Mouse (Mus musculus): Measurements from ENCODE around the gene Ina. TPM values are rescaled to one million over a fixed set of nuclear protein-coding genes. Genes with fewer than 3 reads are reported as not detected.

The Ina gene
- polyA plus RNA-seq, 1 experiment: 0.30 TPM

DNA sequence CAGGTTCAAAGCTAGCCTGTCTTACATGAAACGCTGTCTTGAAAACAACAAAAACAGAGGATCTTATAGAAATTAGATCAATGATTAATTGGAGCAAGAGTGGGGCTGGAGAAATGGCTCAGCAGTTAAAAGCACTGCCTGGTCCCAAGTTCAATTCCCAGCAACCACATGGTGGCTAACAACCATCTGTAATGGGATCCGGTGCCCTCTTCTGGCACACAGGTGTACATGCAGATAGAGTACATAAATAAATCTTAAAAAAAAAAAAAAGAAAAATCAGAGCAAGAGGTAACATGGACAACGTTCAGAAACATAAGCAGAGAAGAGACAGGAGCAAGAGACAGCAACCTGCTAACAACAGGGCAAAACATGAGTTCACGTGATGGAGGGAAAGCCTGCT, 12.0 kb downstream of the Ina start:
- DNase-seq: no peak
- Histone ChIP-seq H3K4me3 (ENCODE audit: control insufficient read depth, insufficient read depth, low read length) (no peak overlapping the region), H3K27ac (ENCODE audit: control insufficient read depth, insufficient read depth, low read length) (no peak overlapping the region), H3K36me3 (ENCODE audit: control insufficient read depth, insufficient read depth, low read length) (no peaks in the 10 kb centered on the region), H3K27me3 (ENCODE audit: control insufficient read depth, insufficient read depth, low read length) (no peaks in the 10 kb centered on the region), H3K4me1 (replicated peaks; ENCODE audit: control insufficient read depth, insufficient read depth, low read length) (no peaks in the 10 kb centered on the region)
- TF ChIP-seq CTCF (IDR thresholded peaks at IDR 0.05; ENCODE audit: borderline replicate concordance, control insufficient read depth, extremely low read depth, insufficient read depth, low read length, poor library complexity) (no peak), POLR2A (IDR thresholded peaks at IDR 0.05; ENCODE audit: control insufficient read depth, extremely low read depth, insufficient read depth, low read length, poor library complexity) (no peak)
- WGBS: 88% methylated on average over 4 of the region's 4 CpGs

DNA sequence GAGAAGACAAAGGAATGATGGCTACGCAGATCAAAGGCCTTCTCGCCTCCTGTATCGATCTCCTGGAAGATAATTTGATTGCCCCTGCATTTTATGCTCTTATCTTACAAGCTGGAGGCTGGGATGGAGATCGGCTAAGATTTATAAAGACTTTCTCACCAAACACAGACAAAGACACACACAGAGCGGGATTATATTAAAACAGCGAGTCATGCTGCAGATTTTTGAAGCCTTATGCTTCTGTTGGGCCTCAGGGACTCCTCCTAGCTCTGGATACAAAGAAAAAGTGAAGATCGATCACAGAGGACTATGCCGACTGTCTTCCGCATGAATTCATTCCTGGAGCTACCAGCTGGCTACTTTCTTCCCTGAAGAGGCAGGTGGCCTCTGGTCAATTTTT, 15.3 kb downstream of the Ina start:
- Histone ChIP-seq H3K4me3 (ENCODE audit: control insufficient read depth, insufficient read depth, low read length) (no peak overlapping the region), H3K36me3 (ENCODE audit: control insufficient read depth, insufficient read depth, low read length) (peaks cover 9% of the 10 kb centered on the region), H3K27ac (ENCODE audit: control insufficient read depth, insufficient read depth, low read length) (no peak overlapping the region), H3K4me1 (replicated peaks; ENCODE audit: control insufficient read depth, insufficient read depth, low read length) (no peaks in the 10 kb centered on the region), H3K27me3 (ENCODE audit: control insufficient read depth, insufficient read depth, low read length) (no peaks in the 10 kb centered on the region)
- 95% methylated on average over 9 of the region's 9 CpGs for WGBS
- TF ChIP-seq POLR2A (IDR thresholded peaks at IDR 0.05; ENCODE audit: control insufficient read depth, extremely low read depth, insufficient read depth, low read length, poor library complexity): no peak
- TF ChIP-seq CTCF (IDR thresholded peaks at IDR 0.05; ENCODE audit: borderline replicate concordance, control insufficient read depth, extremely low read depth, insufficient read depth, low read length, poor library complexity): no peak
- no peak for DNase-seq

DNA sequence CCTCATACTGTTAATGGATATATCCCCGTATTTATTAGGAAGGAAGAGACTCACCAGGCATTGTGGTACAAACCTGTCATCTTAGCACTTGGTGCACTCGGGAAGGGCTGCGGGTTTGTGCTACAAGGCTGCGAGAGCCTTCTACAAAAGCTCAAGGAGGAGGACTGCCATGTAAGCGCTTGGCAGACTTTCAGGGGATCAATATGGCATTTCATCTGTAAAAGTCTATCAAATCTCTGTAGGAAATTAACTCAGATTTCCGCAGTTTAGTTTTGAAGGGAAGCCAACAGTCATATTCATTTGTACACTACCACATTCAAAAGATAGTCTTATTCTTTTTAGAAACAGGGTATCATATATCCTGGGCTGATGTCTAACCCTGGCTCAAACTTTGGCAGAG, 17.3 kb downstream of the Ina start:
- H3K4me3 ChIP-seq (ENCODE audit: control insufficient read depth, insufficient read depth, low read length): no peak overlapping the region
- no peaks in the 10 kb centered on the region for H3K27me3 ChIP-seq (ENCODE audit: control insufficient read depth, insufficient read depth, low read length)
- no peak overlapping the region for H3K27ac ChIP-seq (ENCODE audit: control insufficient read depth, insufficient read depth, low read length)
- WGBS: 98% methylated on average over 6 of the region's 6 CpGs
- H3K36me3 ChIP-seq (ENCODE audit: control insufficient read depth, insufficient read depth, low read length): peaks cover 13% of the 10 kb centered on the region
- no peaks in the 10 kb centered on the region for H3K4me1 ChIP-seq (replicated peaks; ENCODE audit: control insufficient read depth, insufficient read depth, low read length)
- TF ChIP-seq POLR2A (IDR thresholded peaks at IDR 0.05; ENCODE audit: control insufficient read depth, extremely low read depth, insufficient read depth, low read length, poor library complexity) (no peak), CTCF (IDR thresholded peaks at IDR 0.05; ENCODE audit: borderline replicate concordance, control insufficient read depth, extremely low read depth, insufficient read depth, low read length, poor library complexity) (no peak)
- DNase-seq: no peak

DNA sequence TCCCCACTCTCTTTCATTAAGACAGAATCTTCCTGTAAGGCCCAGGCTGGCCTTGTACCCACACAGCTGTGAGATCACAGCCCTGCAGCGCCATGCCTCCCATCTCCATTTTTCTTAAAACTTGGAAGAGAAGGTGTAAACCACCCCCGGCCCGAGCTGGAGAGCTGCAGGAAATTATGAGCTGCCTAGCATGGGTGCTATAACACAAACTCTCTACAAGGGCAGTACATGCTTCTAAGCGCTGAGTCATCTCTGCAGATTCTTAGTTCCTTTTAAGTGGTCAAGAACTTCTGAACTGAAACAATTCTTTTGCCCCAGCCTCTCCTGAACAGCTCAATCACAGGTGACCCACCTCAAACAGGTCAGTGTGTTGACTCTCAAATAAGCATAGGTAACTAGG, 20.4 kb downstream of the Ina start:
- H3K27me3 ChIP-seq (ENCODE audit: control insufficient read depth, insufficient read depth, low read length): no peaks in the 10 kb centered on the region
- DNase-seq: no peak
- no peak overlapping the region for H3K27ac ChIP-seq (ENCODE audit: control insufficient read depth, insufficient read depth, low read length)
- no peaks in the 10 kb centered on the region for H3K4me1 ChIP-seq (replicated peaks; ENCODE audit: control insufficient read depth, insufficient read depth, low read length)
- no peak for TF ChIP-seq POLR2A (IDR thresholded peaks at IDR 0.05; ENCODE audit: control insufficient read depth, extremely low read depth, insufficient read depth, low read length, poor library complexity)
- no peak for TF ChIP-seq CTCF (IDR thresholded peaks at IDR 0.05; ENCODE audit: borderline replicate concordance, control insufficient read depth, extremely low read depth, insufficient read depth, low read length, poor library complexity)
- peaks cover 27% of the 10 kb centered on the region for H3K36me3 ChIP-seq (ENCODE audit: control insufficient read depth, insufficient read depth, low read length)
- WGBS: 54% methylated on average over 4 of the region's 4 CpGs
- no peak overlapping the region for H3K4me3 ChIP-seq (ENCODE audit: control insufficient read depth, insufficient read depth, low read length)

DNA sequence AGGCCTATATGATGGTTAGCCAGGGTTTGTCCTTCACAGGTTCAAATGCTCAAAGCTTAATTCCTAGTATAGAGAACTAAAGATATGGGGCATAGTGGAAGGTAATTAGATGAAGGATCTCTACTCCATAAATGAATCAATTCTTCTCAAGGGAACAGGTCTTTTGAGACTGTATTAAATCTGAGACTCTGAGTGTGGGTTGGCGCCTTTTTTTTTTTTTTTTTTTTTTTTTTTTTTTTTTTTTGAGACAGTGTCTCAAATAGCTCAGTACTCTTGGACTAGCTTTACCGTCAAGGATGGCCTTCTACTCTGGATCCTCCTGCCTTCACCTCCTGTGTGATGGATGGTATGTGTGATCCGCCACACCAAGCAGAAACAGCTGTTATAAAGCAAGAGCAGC, 22.1 kb downstream of the Ina start:
- Histone ChIP-seq H3K27ac (ENCODE audit: control insufficient read depth, insufficient read depth, low read length) (no peak overlapping the region), H3K27me3 (ENCODE audit: control insufficient read depth, insufficient read depth, low read length) (no peaks in the 10 kb centered on the region), H3K4me1 (replicated peaks; ENCODE audit: control insufficient read depth, insufficient read depth, low read length) (no peaks in the 10 kb centered on the region), H3K36me3 (ENCODE audit: control insufficient read depth, insufficient read depth, low read length) (peaks cover 34% of the 10 kb centered on the region), H3K4me3 (ENCODE audit: control insufficient read depth, insufficient read depth, low read length) (no peak overlapping the region)
- WGBS: 94% methylated on average over 3 of the region's 3 CpGs
- TF ChIP-seq POLR2A (IDR thresholded peaks at IDR 0.05; ENCODE audit: control insufficient read depth, extremely low read depth, insufficient read depth, low read length, poor library complexity) (no peak), CTCF (IDR thresholded peaks at IDR 0.05; ENCODE audit: borderline replicate concordance, control insufficient read depth, extremely low read depth, insufficient read depth, low read length, poor library complexity) (no peak)
- DNase-seq: no peak

DNA sequence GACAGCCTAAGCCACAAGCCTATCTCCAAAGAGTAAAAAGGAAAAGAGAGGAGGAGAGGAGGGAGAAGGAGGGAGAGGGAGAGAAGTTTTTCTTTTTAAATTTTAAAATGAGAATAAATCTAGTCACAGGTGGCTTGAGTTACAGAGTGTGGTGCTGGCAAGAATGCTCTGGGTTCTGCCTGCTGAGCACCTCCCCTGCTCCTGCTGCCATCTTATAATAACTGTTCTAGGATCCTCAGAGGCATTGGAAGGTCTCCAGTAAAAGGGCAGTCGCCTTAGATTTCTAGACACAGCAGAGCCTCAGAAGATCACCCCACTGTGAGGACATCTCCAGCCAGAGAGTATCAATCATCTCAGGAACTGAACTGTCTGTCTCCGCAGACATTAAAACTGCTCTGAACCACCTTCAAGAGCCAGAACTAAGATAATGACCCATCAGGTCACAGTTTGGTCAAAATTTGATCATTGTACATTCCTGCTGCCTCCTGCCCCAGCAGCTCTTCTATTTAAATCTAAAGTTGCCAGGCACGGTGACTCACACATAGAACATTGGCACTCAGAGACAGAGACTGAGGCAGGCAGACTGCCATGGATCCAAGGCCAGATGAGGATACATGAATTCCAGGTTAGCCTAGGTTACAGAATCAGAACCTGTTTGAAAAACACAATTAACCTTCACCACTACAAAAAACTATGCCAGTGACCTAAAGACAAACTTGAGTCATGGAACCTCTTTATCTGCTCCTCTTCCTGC, 26.4 kb downstream of the Ina start:
- Histone ChIP-seq H3K27ac (ENCODE audit: control insufficient read depth, insufficient read depth, low read length) (no peak overlapping the region), H3K4me3 (ENCODE audit: control insufficient read depth, insufficient read depth, low read length) (no peak overlapping the region), H3K27me3 (ENCODE audit: control insufficient read depth, insufficient read depth, low read length) (no peaks in the 10 kb centered on the region), H3K4me1 (replicated peaks; ENCODE audit: control insufficient read depth, insufficient read depth, low read length) (no peaks in the 10 kb centered on the region), H3K36me3 (ENCODE audit: control insufficient read depth, insufficient read depth, low read length) (peaks cover 24% of the 10 kb centered on the region)
- TF ChIP-seq POLR2A (IDR thresholded peaks at IDR 0.05; ENCODE audit: control insufficient read depth, extremely low read depth, insufficient read depth, low read length, poor library complexity) (no peak), CTCF (IDR thresholded peaks at IDR 0.05; ENCODE audit: borderline replicate concordance, control insufficient read depth, extremely low read depth, insufficient read depth, low read length, poor library complexity) (no peak)
- 94% methylated on average over 3 of the region's 3 CpGs for WGBS
- DNase-seq: no peak

DNA sequence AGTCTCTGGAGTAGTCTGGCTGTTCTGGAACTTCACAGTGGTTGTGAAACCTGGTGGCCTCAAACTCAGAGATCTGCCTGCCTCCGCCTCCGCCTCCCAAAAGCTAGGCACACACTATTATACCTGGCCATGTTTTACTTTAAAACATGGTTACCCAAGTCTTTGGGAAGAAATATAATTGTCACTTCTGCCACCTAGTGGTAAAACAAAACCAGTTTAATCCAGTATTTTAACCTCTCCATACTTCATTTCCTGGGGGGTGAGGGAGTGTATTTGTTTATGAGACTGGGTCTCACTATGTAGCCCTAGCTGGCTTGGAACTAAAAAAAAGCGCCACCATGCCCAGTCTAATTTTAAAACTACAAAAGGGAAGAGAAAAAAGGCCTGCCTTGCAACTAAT, 29.1 kb downstream of the Ina start:
- no peak for DNase-seq
- no peaks in the 10 kb centered on the region for H3K4me1 ChIP-seq (replicated peaks; ENCODE audit: control insufficient read depth, insufficient read depth, low read length)
- TF ChIP-seq POLR2A (IDR thresholded peaks at IDR 0.05; ENCODE audit: control insufficient read depth, extremely low read depth, insufficient read depth, low read length, poor library complexity) (no peak), CTCF (IDR thresholded peaks at IDR 0.05; ENCODE audit: borderline replicate concordance, control insufficient read depth, extremely low read depth, insufficient read depth, low read length, poor library complexity) (no peak)
- H3K4me3 ChIP-seq (ENCODE audit: control insufficient read depth, insufficient read depth, low read length): no peak overlapping the region
- no peak overlapping the region for H3K27ac ChIP-seq (ENCODE audit: control insufficient read depth, insufficient read depth, low read length)
- 95% methylated on average over 3 of the region's 3 CpGs for whole genome bisulfite sequencing
- peaks cover 19% of the 10 kb centered on the region for H3K36me3 ChIP-seq (ENCODE audit: control insufficient read depth, insufficient read depth, low read length)
- H3K27me3 ChIP-seq (ENCODE audit: control insufficient read depth, insufficient read depth, low read length): no peaks in the 10 kb centered on the region
